Mouse (Mus musculus) cerebellum, adult 11 months (tissue): ENCODE data around the gene Cfap45.

Experiments
- DNase-seq: peaks from one replicate; pipeline ENCODE4 v3.0.0; 2022

Cfap45 gene

GRCm38 (mm10) chr1:172497428-172497827, 23.2 kb upstream of the Cfap45 start:
- DNase-seq, result no peak

GRCm38 (mm10) chr1:172499765-172500441, 20.7 kb upstream of the Cfap45 start, which contains the start of gene Tagln2:
Gene Tagln2, plus strand, starts transcription at chr1:172500047.
- DNase-seq, result no peak

GRCm38 (mm10) chr1:172500451-172501370, 19.9 kb upstream of the Cfap45 start:
- no peak for DNase-seq

GRCm38 (mm10) chr1:172501371-172502144, 19.0 kb upstream of the Cfap45 start:
- DNase-seq, result no peak

GRCm38 (mm10) chr1:172502145-172503110, 18.2 kb upstream of the Cfap45 start:
- DNase-seq, result no peak

- no peak for DNase-seq
Observed at GRCm38 (mm10) chr1:172503111-172503997, 17.2 kb upstream of the Cfap45 start.

- no peak for DNase-seq
Observed at GRCm38 (mm10) chr1:172504756-172505155, 15.8 kb upstream of the Cfap45 start.

GRCm38 (mm10) chr1:172507001-172507400, 13.6 kb upstream of the Cfap45 start:
- DNase-seq, result no peak

GRCm38 (mm10) chr1:172507701-172508100, 12.9 kb upstream of the Cfap45 start:
- no peak for DNase-seq

- DNase-seq, result no peak
Observed at GRCm38 (mm10) chr1:172508172-172508571, 12.4 kb upstream of the Cfap45 start.

- DNase-seq, result no peak
Observed at GRCm38 (mm10) chr1:172509235-172509634, 11.4 kb upstream of the Cfap45 start.

GRCm38 (mm10) chr1:172509983-172510382, 10.6 kb upstream of the Cfap45 start:
- DNase-seq, result no peak

GRCm38 (mm10) chr1:172510421-172510972, 10.1 kb upstream of the Cfap45 start:
- DNase-seq, result no peak

GRCm38 (mm10) chr1:172512962-172513361, 7.6 kb upstream of the Cfap45 start:
- DNase-seq, result no peak

- DNase-seq, result no peak
Observed at GRCm38 (mm10) chr1:172513525-172514212, 6.9 kb upstream of the Cfap45 start.

GRCm38 (mm10) chr1:172514213-172514529, 6.4 kb upstream of the Cfap45 start:
- DNase-seq, result no peak

GRCm38 (mm10) chr1:172514551-172515268, 5.9 kb upstream of the Cfap45 start:
- no peak for DNase-seq

GRCm38 (mm10) chr1:172515396-172515795, 5.2 kb upstream of the Cfap45 start:
- no peak for DNase-seq

- no peak for DNase-seq
Observed at GRCm38 (mm10) chr1:172518013-172518412, 2.6 kb upstream of the Cfap45 start.
